Mouse (Mus musculus): ENCODE data around the gene Dstyk.
"Not testable (repeated sequence)": the region's sequence is repeated elsewhere in the genome, so short reads cannot be mapped to it uniquely, and the experiment has no call there.

Gene Dstyk

GRCm38 (mm10) chr1:132437389-132437788 is 20.0 kb downstream of the Dstyk start:
- DNase-seq: peak; percentile 70

- DNase-seq: no peak
Measured at GRCm38 (mm10) chr1:132440896-132441435, 23.6 kb downstream of the Dstyk start.

GRCm38 (mm10) chr1:132449742-132450141 is 32.4 kb downstream of the Dstyk start:
- DNase-seq: no peak

GRCm38 (mm10) chr1:132464651-132465050 is 47.3 kb downstream of the Dstyk start:
- DNase-seq: no peak

GRCm38 (mm10) chr1:132468926-132469325 is 51.6 kb downstream of the Dstyk start:
- no peak for DNase-seq

GRCm38 (mm10) chr1:132469519-132469918 is 52.2 kb downstream of the Dstyk start:
- no peak for DNase-seq

GRCm38 (mm10) chr1:132470031-132470430 is 52.7 kb downstream of the Dstyk start:
- DNase-seq: not testable (repeated sequence)

- DNase-seq: no peak
Measured at GRCm38 (mm10) chr1:132471032-132471431, 53.7 kb downstream of the Dstyk start.

GRCm38 (mm10) chr1:132471499-132471898 is 54.1 kb downstream of the Dstyk start:
- no peak for DNase-seq

- no peak for DNase-seq
Measured at GRCm38 (mm10) chr1:132472537-132472936, 55.2 kb downstream of the Dstyk start.

- DNase-seq: peak; percentile 72
Measured at GRCm38 (mm10) chr1:132474496-132474895, 57.1 kb downstream of the Dstyk start.

- DNase-seq: no peak
Measured at GRCm38 (mm10) chr1:132476575-132476927, 59.2 kb downstream of the Dstyk start.

- DNase-seq: peak; percentile 98
Measured at GRCm38 (mm10) chr1:132476928-132477691, 59.8 kb downstream of the Dstyk start, which contains the start of gene Rbbp5. Gene Rbbp5, plus strand, starts transcription at chr1:132477365.

GRCm38 (mm10) chr1:132479438-132479837 is 62.1 kb downstream of the Dstyk start:
- DNase-seq: peak; percentile 55

GRCm38 (mm10) chr1:132481619-132482018 is 64.3 kb downstream of the Dstyk start:
- no peak for DNase-seq

- peak; percentile 61 for DNase-seq
Measured at GRCm38 (mm10) chr1:132483234-132483633, 65.9 kb downstream of the Dstyk start.

GRCm38 (mm10) chr1:132483759-132484158 is 66.4 kb downstream of the Dstyk start:
- DNase-seq: peak; percentile 73

- DNase-seq: peak; percentile 76
Measured at GRCm38 (mm10) chr1:132500535-132500934, 83.2 kb downstream of the Dstyk start.

- DNase-seq: peak; percentile 42
Measured at GRCm38 (mm10) chr1:132505155-132505554, 87.8 kb downstream of the Dstyk start.

- DNase-seq: peak; percentile 75
Measured at GRCm38 (mm10) chr1:132506058-132506457, 88.7 kb downstream of the Dstyk start, which contains the start of gene Tmem81. Gene Tmem81, plus strand, starts transcription at chr1:132506230.

- peak; percentile 71 for DNase-seq
Measured at GRCm38 (mm10) chr1:132506656-132507055, 89.3 kb downstream of the Dstyk start.

- DNase-seq: peak; percentile 76
Measured at GRCm38 (mm10) chr1:132509771-132510170, 92.4 kb downstream of the Dstyk start.

GRCm38 (mm10) chr1:132511521-132511920 is 94.2 kb downstream of the Dstyk start:
- peak; percentile 85 for DNase-seq

- DNase-seq: no peak
Measured at GRCm38 (mm10) chr1:132512106-132512505, 94.8 kb downstream of the Dstyk start.
